Mouse (Mus musculus) CH12.LX (cell line): ENCODE measurements around the gene Erbb3. TPM values are rescaled to one million over a fixed set of nuclear protein-coding genes. Genes with fewer than 3 reads are reported as not detected.

ENCODE experiments used
- DNase-seq: peaks from one replicate; pipeline ENCODE4 v3.0.0-alpha.2; 2013; ENCODE audit errors: extremely low read depth
- H3K27ac ChIP-seq: 2 replicates; pipeline ENCODE4 v1.5.1; 2012; ENCODE audit warnings: low read depth, mild to moderate bottlenecking, control low read depth, moderate library complexity; ENCODE audit not compliant: insufficient read depth
- H3K27me3 ChIP-seq: replicated peaks from 2 replicates; pipeline ENCODE3; 2012; ENCODE audit warnings: inconsistent platforms
- H3K36me3 ChIP-seq, 2 experiments: replicated peaks in 1 of 2; 2 replicates each; pipeline versions ENCODE3 to v1.6.1; 2012; ENCODE audit warnings: inconsistent platforms in 1 of 2, low read length in 1 of 2, mild to moderate bottlenecking in 1 of 2, mixed read lengths in 1 of 2, moderate library complexity in 1 of 2; ENCODE audit not compliant: control insufficient read depth in 1 of 2, insufficient read depth in 1 of 2
- H3K4me1 ChIP-seq, 2 experiments: 2 replicates each; pipeline ENCODE4 v1.6.1; 2012; ENCODE audit warnings: inconsistent platforms in 1 of 2, moderate library complexity in 1 of 2; ENCODE audit not compliant: insufficient read depth in 2 of 2, control insufficient read depth in 1 of 2
- H3K4me2 ChIP-seq: 2 replicates; pipeline ENCODE4 v1.6.1; 2012; ENCODE audit warnings: low read depth, mild to moderate bottlenecking, control low read depth; ENCODE audit not compliant: poor library complexity, insufficient read depth, severe bottlenecking
- H3K4me3 ChIP-seq, 3 experiments: fragments of 150-350 bp in 1 of 3; sonication (generic) in 1 of 3; replicated peaks in 1 of 3; 2 replicates each; pipeline versions ENCODE3 to v1.5.1; 2011 to 2012; ENCODE audit warnings: low read depth in 2 of 3, low read length in 2 of 3, mild to moderate bottlenecking in 2 of 3, moderate library complexity in 2 of 3, control low read depth in 1 of 3, improper control_type of control experiment in 1 of 3, inconsistent platforms in 1 of 3, mixed read lengths in 1 of 3; ENCODE audit not compliant: poor library complexity in 1 of 3
- H3K79me2 ChIP-seq: replicated peaks from 2 replicates; pipeline ENCODE4 v1.6.1; 2012; ENCODE audit warnings: mild to moderate bottlenecking, moderate library complexity; ENCODE audit not compliant: control insufficient read depth, poor library complexity, insufficient read depth, severe bottlenecking; ENCODE audit errors: extremely low read depth
- H3K9ac ChIP-seq: 2 replicates; pipeline ENCODE4 v1.6.1; 2012; ENCODE audit warnings: low read depth, mild to moderate bottlenecking, control low read depth, moderate library complexity; ENCODE audit not compliant: insufficient read depth
- H3K9me3 ChIP-seq: replicated peaks from 2 replicates; pipeline ENCODE3; 2012; ENCODE audit warnings: low read length, inconsistent platforms, mixed read lengths
- BHLHE40 ChIP-seq: IDR thresholded peaks from 2 replicates; pipeline ENCODE4 v1.6.1; 2011; ENCODE audit warnings: mild to moderate bottlenecking, low read depth, low read length, improper control_type of control experiment
- CHD1 ChIP-seq: IDR thresholded peaks from 2 replicates; pipeline ENCODE4 v1.6.1; 2012; ENCODE audit warnings: low read depth, low read length, improper control_type of control experiment, inconsistent platforms
- CHD2 ChIP-seq: IDR thresholded peaks from 2 replicates; pipeline ENCODE4 v1.6.1; 2011; ENCODE audit warnings: low read length, improper control_type of control experiment
- CTCF ChIP-seq, 2 experiments: IDR thresholded peaks in 1 of 2; conservative IDR thresholded peaks in 1 of 2; 2 replicates each; pipeline ENCODE4 v1.5.1; 2011 to 2012; ENCODE audit warnings: low read depth in 2 of 2, low read length in 2 of 2, improper control_type of control experiment in 1 of 2, inconsistent platforms in 1 of 2, mild to moderate bottlenecking in 1 of 2, moderate library complexity in 1 of 2
- E2F4 ChIP-seq: IDR thresholded peaks from 2 replicates; pipeline ENCODE4 v1.6.1; 2011; ENCODE audit warnings: low read depth, low read length, improper control_type of control experiment; ENCODE audit not compliant: insufficient replicate concordance
- ELF1 ChIP-seq: IDR thresholded peaks from 2 replicates; pipeline ENCODE4 v1.6.1; 2014; ENCODE audit warnings: low read depth, mild to moderate bottlenecking, inconsistent platforms, low read length, improper control_type of control experiment
- ETS1 ChIP-seq: conservative IDR thresholded peaks from 2 replicates; pipeline ENCODE4 v1.6.1; 2012; ENCODE audit warnings: low read depth, mild to moderate bottlenecking, inconsistent platforms, low read length, improper control_type of control experiment, moderate library complexity
- GABPA ChIP-seq: IDR thresholded peaks from 2 replicates; pipeline ENCODE4 v1.6.1; 2012; ENCODE audit warnings: low read depth, low read length, improper control_type of control experiment, inconsistent platforms; ENCODE audit not compliant: insufficient replicate concordance
- HCFC1 ChIP-seq: IDR thresholded peaks from 2 replicates; pipeline ENCODE4 v1.6.1; 2012; ENCODE audit warnings: low read depth, mild to moderate bottlenecking, inconsistent platforms, low read length, improper control_type of control experiment
- JUND ChIP-seq: conservative IDR thresholded peaks from 2 replicates; pipeline ENCODE4 v1.6.1; 2011; ENCODE audit warnings: low read depth, low read length, improper control_type of control experiment
- KAT2A ChIP-seq: IDR thresholded peaks from 2 replicates; pipeline ENCODE4 v1.6.1; 2012; ENCODE audit warnings: low read length, improper control_type of control experiment, inconsistent platforms; ENCODE audit not compliant: insufficient replicate concordance
- MAFK ChIP-seq: IDR thresholded peaks from 2 replicates; pipeline ENCODE4 v1.6.1; 2011; ENCODE audit warnings: low read length, improper control_type of control experiment; ENCODE audit not compliant: insufficient replicate concordance
- MAX ChIP-seq: IDR thresholded peaks from 2 replicates; pipeline ENCODE4 v1.6.1; 2011; ENCODE audit warnings: low read length, improper control_type of control experiment
- MAZ ChIP-seq: IDR thresholded peaks from 2 replicates; pipeline ENCODE4 v1.6.1; 2012; ENCODE audit warnings: low read depth, mild to moderate bottlenecking, inconsistent platforms, low read length, improper control_type of control experiment, moderate library complexity
- MEF2A ChIP-seq: IDR thresholded peaks from 2 replicates; pipeline ENCODE4 v1.6.1; 2014; ENCODE audit warnings: low read depth, mild to moderate bottlenecking, inconsistent platforms, low read length, improper control_type of control experiment, borderline replicate concordance
- MXI1 ChIP-seq: IDR thresholded peaks from 2 replicates; pipeline ENCODE4 v1.6.1; 2011; ENCODE audit warnings: mild to moderate bottlenecking, low read depth, low read length, improper control_type of control experiment
- MYC ChIP-seq: IDR thresholded peaks from 2 replicates; pipeline ENCODE4 v1.6.1; 2011; ENCODE audit warnings: low read depth, mild to moderate bottlenecking, improper control_type of control experiment, low read length
- NELFE ChIP-seq: IDR thresholded peaks from 2 replicates; pipeline ENCODE4 v1.6.1; 2011; ENCODE audit warnings: low read depth, low read length, improper control_type of control experiment
- NRF1 ChIP-seq: IDR thresholded peaks from 2 replicates; pipeline ENCODE4 v1.6.1; 2014; ENCODE audit warnings: low read depth, mild to moderate bottlenecking, inconsistent platforms, low read length, improper control_type of control experiment, moderate library complexity
- PAX5 ChIP-seq: IDR thresholded peaks from 2 replicates; pipeline ENCODE4 v1.6.1; 2012; ENCODE audit warnings: low read length, inconsistent platforms, mixed read lengths
- POLR2A ChIP-seq: IDR thresholded peaks from 2 replicates; pipeline ENCODE4 v1.6.1; 2011; ENCODE audit warnings: low read depth, mild to moderate bottlenecking, improper control_type of control experiment, low read length
- POLR2AphosphoS2 ChIP-seq: IDR thresholded peaks from 2 replicates; pipeline ENCODE4 v1.6.1; 2011; ENCODE audit warnings: low read depth, low read length, improper control_type of control experiment
- RAD21 ChIP-seq: IDR thresholded peaks from 2 replicates; pipeline ENCODE4 v1.6.1; 2011; ENCODE audit warnings: low read depth, mild to moderate bottlenecking, low read length, improper control_type of control experiment, moderate library complexity
- RCOR1 ChIP-seq: conservative IDR thresholded peaks from 2 replicates; pipeline ENCODE4 v1.6.1; 2012; ENCODE audit warnings: low read depth, mild to moderate bottlenecking, inconsistent platforms, low read length, improper control_type of control experiment
- SIN3A ChIP-seq: IDR thresholded peaks from 2 replicates; pipeline ENCODE4 v1.6.1; 2012; ENCODE audit warnings: low read length, improper control_type of control experiment, inconsistent platforms
- SMC3 ChIP-seq: IDR thresholded peaks from 2 replicates; pipeline ENCODE4 v1.6.1; 2011; ENCODE audit warnings: low read depth, low read length, improper control_type of control experiment
- TBP ChIP-seq: conservative IDR thresholded peaks from 2 replicates; pipeline ENCODE4 v1.6.1; 2011; ENCODE audit warnings: low read depth, low read length, improper control_type of control experiment
- UBTF ChIP-seq: IDR thresholded peaks from 2 replicates; pipeline ENCODE4 v1.6.1; 2012; ENCODE audit warnings: low read depth, mild to moderate bottlenecking, inconsistent platforms, low read length, improper control_type of control experiment, moderate library complexity
- USF1 ChIP-seq: IDR thresholded peaks from 2 replicates; pipeline ENCODE4 v1.6.1; 2014; ENCODE audit warnings: low read depth, mild to moderate bottlenecking, inconsistent platforms, low read length, improper control_type of control experiment
- USF2 ChIP-seq: conservative IDR thresholded peaks from 2 replicates; pipeline ENCODE4 v1.6.1; 2011; ENCODE audit warnings: low read depth, low read length, improper control_type of control experiment
- ZC3H11A ChIP-seq: IDR thresholded peaks from 2 replicates; pipeline ENCODE4 v1.6.1; 2012; ENCODE audit warnings: low read depth, mild to moderate bottlenecking, inconsistent platforms, low read length, improper control_type of control experiment
- ZKSCAN1 ChIP-seq: IDR thresholded peaks from 2 replicates; pipeline ENCODE4 v1.6.1; 2012; ENCODE audit warnings: low read depth, inconsistent platforms, low read length, improper control_type of control experiment, borderline replicate concordance
- ZMIZ1 ChIP-seq: IDR thresholded peaks from 2 replicates; pipeline ENCODE4 v1.6.1; 2012; ENCODE audit warnings: low read depth, mild to moderate bottlenecking, inconsistent platforms, low read length, improper control_type of control experiment
- ZNF384 ChIP-seq: IDR thresholded peaks from 2 replicates; pipeline ENCODE4 v1.6.1; 2012; ENCODE audit warnings: low read depth, low read length, improper control_type of control experiment, inconsistent platforms
- dilution Hi-C: fragments of 300-500 bp; cut with MboI; formaldehyde crosslinking; loops from 2 replicates; pipeline ENCODE4 v1.14.3; 2020; ENCODE audit warnings: low sequenced_read_pairs; ENCODE audit not compliant: extremely low pct_unique_long_range_greater_than_20kb, extremely low pct_ligation_motif_present
- in situ Hi-C: fragments of 300-500 bp; cut with MboI; formaldehyde crosslinking; loops from 3 replicates; pipeline ENCODE4 v1.14.3; 2019; ENCODE audit warnings: low sequenced_read_pairs, low pct_ligation_motif_present, low pct_unique_long_range_greater_than_20kb, mixed read lengths
- polyA plus RNA-seq: library from polyadenylated mRNA; unstranded; fragments of >175 nt; gene quantifications from 2 replicates; pipeline ENCODE4 v1.2.1, GENCODE M21; 2012; ENCODE audit warnings: low read depth; ENCODE audit not compliant: insufficient read length
- total RNA-seq, 2 experiments: library from RNA; depleted of rRNA; stranded (reverse); fragments of 300-350 nt in 1 of 2; fragments of >200 nt in 1 of 2; gene quantifications; 2 replicates each; pipeline ENCODE4 v1.2.3; 2012 to 2014

The Erbb3 gene
- total and polyA plus RNA-seq, 3 experiments: 7.7 to 12.6 (median 11.3) TPM

DNA sequence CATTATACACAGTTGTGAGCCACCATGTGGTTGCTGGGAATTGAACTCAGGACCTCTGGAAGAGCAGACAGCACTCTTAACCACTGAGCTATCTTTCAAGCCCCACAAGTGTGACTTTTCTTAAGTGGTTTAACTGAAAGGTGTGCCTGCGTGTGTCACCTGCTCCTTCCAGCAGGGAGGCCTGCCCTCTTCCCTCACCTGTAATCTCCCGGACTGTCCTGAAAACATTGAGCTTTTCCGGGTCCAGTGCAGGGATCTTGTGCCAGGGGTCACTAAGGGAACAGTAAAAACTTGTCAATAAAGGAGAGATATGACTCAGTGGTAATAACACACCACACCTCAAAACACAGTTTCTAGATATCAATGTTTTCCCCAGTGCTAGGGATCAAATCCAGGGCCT lies 10.2 kb downstream of the Erbb3 start:
- dilution Hi-C loops (no loop called here), in situ Hi-C loops (no loop called here)
- Histone ChIP-seq H3K4me3 (no peak overlapping the region), H3K79me2 (no peaks in the 10 kb centered on the region), H3K27ac (no peak overlapping the region), H3K36me3 (peaks cover 9 to 24% of the 10 kb centered on the region in 2 experiments), H3K4me2 (no peak overlapping the region), H3K4me1 (peaks cover 7 to 15% of the 10 kb centered on the region in 2 experiments), H3K9me3 (no peaks in the 10 kb centered on the region), H3K27me3 (peaks cover 20% of the 10 kb centered on the region), H3K9ac (no peak overlapping the region)
- DNase-seq: no peak
- no peak for TF ChIP-seq ZNF384

GRCm38 (mm10) chr10:128578330-128578729 lies 11.1 kb downstream of the Erbb3 start:
- H3K27ac ChIP-seq: no peak overlapping the region
- peaks cover 19 to 34% of the 10 kb centered on the region in 2 experiments for H3K36me3 ChIP-seq
- H3K79me2 ChIP-seq: no peaks in the 10 kb centered on the region
- in situ Hi-C loops (no loop called here), dilution Hi-C loops (no loop called here)
- H3K4me3 ChIP-seq: peak overlapping the region; percentile 71 to 94 (median 80)
- H3K9me3 ChIP-seq: no peaks in the 10 kb centered on the region
- H3K4me1 ChIP-seq: peaks cover 7 to 12% of the 10 kb centered on the region in 2 experiments
- peak overlapping the region; percentile 71 for H3K9ac ChIP-seq
- peak overlapping the region; percentile 45 for H3K4me2 ChIP-seq
- H3K27me3 ChIP-seq: peaks cover 11% of the 10 kb centered on the region
- DNase-seq: peak; percentile 75
- TF ChIP-seq POLR2AphosphoS2 (peak; percentile 71; the same call in 1 of the 2 replicates), ZKSCAN1 (no peak), ZNF384 (no peak), E2F4 (no peak), MAX (no peak), ETS1 (0 out of 2 replicates have a peak, but pooled peaks have one; percentile 5), PAX5 (no peak), USF1 (no peak), CHD2 (no peak), MAZ (no peak), UBTF (no peak), RAD21 (no peak), SMC3 (no peak), ZMIZ1 (peak; percentile 72; the same call in 1 of the 2 replicates), CHD1 (0 out of 2 replicates have a peak, but pooled peaks have one; percentile 55), NRF1 (no peak), MAFK (peak; percentile 70), NELFE (peak; percentile 85), BHLHE40 (peak; percentile 43; the same call in 1 of the 2 replicates), MYC (no peak), MXI1 (peak; percentile 34; the same call in 1 of the 2 replicates), RCOR1 (no peak), KAT2A (no peak), USF2 (no peak), ELF1 (peak; percentile 78), POLR2A (peak; percentile 74), TBP (peak; percentile 83; the same call in 1 of the 2 replicates), SIN3A (peak; percentile 88), CTCF (conservative IDR thresholded peaks at IDR 0.05 in 1 of 2, IDR thresholded peaks at IDR 0.05 in 1 of 2; ENCODE audit: low read depth in 2 of 2, low read length in 2 of 2) (no peak), ZC3H11A (no peak), JUND (no peak), GABPA (no peak), MEF2A (no peak), HCFC1 (peak; percentile 59)
